Mouse (Mus musculus): Measurements from ENCODE around the gene Dph1. TPM values are rescaled to one million over a fixed set of nuclear protein-coding genes. Genes with fewer than 3 reads are reported as not detected.
A peak's percentile ranks its signal among the peaks of the same experiment; 100 is the strongest.

Dph1 gene
- polyA plus RNA-seq, 1 experiment from 2014 or later, result 17.2 TPM

- Histone ChIP-seq H3K4me1 (replicated peaks) (peaks cover 58% of the 10 kb centered on the region), H3K4me2 (no peak overlapping the region), H3K27me3 (no peaks in the 10 kb centered on the region), H3K9ac (no peak overlapping the region), H3K36me3 (peaks cover 24% of the 10 kb centered on the region), H3K9me3 (replicated peaks) (no peaks in the 10 kb centered on the region), H3K4me3 (no peak overlapping the region), H3K27ac (peak overlapping the region; percentile 56)
- ATAC-seq (replicated peaks; ENCODE audit: insufficient number of reproducible peaks, insufficient read depth, low FRiP score, low read depth), result no peak
- 59% methylated on average over 3 of the region's 3 CpGs for WGBS
Measured at GRCm38 (mm10) chr11:75141038-75141437, 50.0 kb downstream of the Dph1 start.

- H3K36me3 ChIP-seq, result peaks cover 24% of the 10 kb centered on the region
- 60% methylated on average over 5 of the region's 5 CpGs for WGBS
- no peak overlapping the region for H3K4me2 ChIP-seq
- H3K4me3 ChIP-seq, result no peak overlapping the region
- H3K9me3 ChIP-seq (replicated peaks), result no peaks in the 10 kb centered on the region
- H3K27me3 ChIP-seq, result no peaks in the 10 kb centered on the region
- H3K9ac ChIP-seq, result no peak overlapping the region
- ATAC-seq (replicated peaks; ENCODE audit: insufficient number of reproducible peaks, insufficient read depth, low FRiP score, low read depth), result 0 out of 2 replicates have a peak, but pooled peaks have one; percentile 1
- H3K4me1 ChIP-seq (replicated peaks), result peaks cover 55% of the 10 kb centered on the region
- peak overlapping the region; percentile 81 for H3K27ac ChIP-seq
Measured at GRCm38 (mm10) chr11:75140431-75140830, 50.6 kb downstream of the Dph1 start.

GRCm38 (mm10) chr11:75139122-75139963 is 51.7 kb downstream of the Dph1 start:
- peak; percentile 85 for ATAC-seq (replicated peaks; ENCODE audit: insufficient number of reproducible peaks, insufficient read depth, low FRiP score, low read depth)
- Histone ChIP-seq H3K9ac (no peak overlapping the region), H3K4me1 (replicated peaks) (peaks cover 60% of the 10 kb centered on the region), H3K27ac (peak overlapping the region; percentile 81), H3K27me3 (no peaks in the 10 kb centered on the region), H3K4me2 (0 out of 2 replicates have a peak overlapping the region, but pooled peaks have one; percentile 0), H3K4me3 (no peak overlapping the region), H3K36me3 (peaks cover 16% of the 10 kb centered on the region), H3K9me3 (replicated peaks) (no peaks in the 10 kb centered on the region)
- WGBS, result 22% methylated on average over 11 of the region's 11 CpGs

GRCm38 (mm10) chr11:75136666-75137398 is 54.2 kb downstream of the Dph1 start:
- Histone ChIP-seq H3K27ac (peak overlapping the region; percentile 53), H3K9me3 (replicated peaks) (no peaks in the 10 kb centered on the region), H3K36me3 (no peaks in the 10 kb centered on the region), H3K27me3 (no peaks in the 10 kb centered on the region), H3K9ac (no peak overlapping the region), H3K4me1 (replicated peaks) (peaks cover 73% of the 10 kb centered on the region), H3K4me3 (no peak overlapping the region), H3K4me2 (no peak overlapping the region)
- 35% methylated on average over 5 of the region's 5 CpGs for WGBS
- ATAC-seq (replicated peaks; ENCODE audit: insufficient number of reproducible peaks, insufficient read depth, low FRiP score, low read depth), result no peak

- H3K36me3 ChIP-seq, result no peaks in the 10 kb centered on the region
- H3K4me1 ChIP-seq (replicated peaks), result peaks cover 66% of the 10 kb centered on the region
- no peaks in the 10 kb centered on the region for H3K9me3 ChIP-seq (replicated peaks)
- no peak for ATAC-seq (replicated peaks; ENCODE audit: insufficient number of reproducible peaks, insufficient read depth, low FRiP score, low read depth)
- 85% methylated on average over 4 of the region's 4 CpGs for WGBS
- H3K27ac ChIP-seq, result peak overlapping the region; percentile 72; the same call in 1 of the 2 replicates
- no peaks in the 10 kb centered on the region for H3K27me3 ChIP-seq
- H3K4me2 ChIP-seq, result no peak overlapping the region
- no peak overlapping the region for H3K9ac ChIP-seq
- no peak overlapping the region for H3K4me3 ChIP-seq
Measured at GRCm38 (mm10) chr11:75135358-75135757, 55.7 kb downstream of the Dph1 start.

- 50% methylated on average over 5 of the region's 5 CpGs for WGBS
- H3K4me1 ChIP-seq (replicated peaks), result peaks cover 59% of the 10 kb centered on the region
- peak overlapping the region; percentile 72 for H3K27ac ChIP-seq
- H3K27me3 ChIP-seq, result no peaks in the 10 kb centered on the region
- no peaks in the 10 kb centered on the region for H3K36me3 ChIP-seq
- no peak overlapping the region for H3K9ac ChIP-seq
- H3K4me3 ChIP-seq, result no peak overlapping the region
- no peak overlapping the region for H3K4me2 ChIP-seq
- H3K9me3 ChIP-seq (replicated peaks), result no peaks in the 10 kb centered on the region
- no peak for ATAC-seq (replicated peaks; ENCODE audit: insufficient number of reproducible peaks, insufficient read depth, low FRiP score, low read depth)
Measured at GRCm38 (mm10) chr11:75134485-75135068, 56.5 kb downstream of the Dph1 start.

- Histone ChIP-seq H3K4me3 (no peak overlapping the region), H3K4me1 (replicated peaks) (peaks cover 52% of the 10 kb centered on the region), H3K27me3 (no peaks in the 10 kb centered on the region), H3K36me3 (no peaks in the 10 kb centered on the region), H3K4me2 (no peak overlapping the region), H3K9ac (no peak overlapping the region), H3K9me3 (replicated peaks) (no peaks in the 10 kb centered on the region), H3K27ac (peak overlapping the region; percentile 72)
- 5% methylated on average over 2 of the region's 2 CpGs for WGBS
- ATAC-seq (replicated peaks; ENCODE audit: insufficient number of reproducible peaks, insufficient read depth, low FRiP score, low read depth), result peak; percentile 80
Measured at GRCm38 (mm10) chr11:75133951-75134350, 57.1 kb downstream of the Dph1 start.

GRCm38 (mm10) chr11:75133391-75133790 is 57.6 kb downstream of the Dph1 start:
- H3K9me3 ChIP-seq (replicated peaks), result no peaks in the 10 kb centered on the region
- H3K9ac ChIP-seq, result no peak overlapping the region
- no peak for ATAC-seq (replicated peaks; ENCODE audit: insufficient number of reproducible peaks, insufficient read depth, low FRiP score, low read depth)
- H3K4me2 ChIP-seq, result no peak overlapping the region
- no peak overlapping the region for H3K4me3 ChIP-seq
- 82% methylated on average over 5 of the region's 5 CpGs for WGBS
- H3K36me3 ChIP-seq, result no peaks in the 10 kb centered on the region
- H3K27ac ChIP-seq, result peak overlapping the region; percentile 72
- no peaks in the 10 kb centered on the region for H3K27me3 ChIP-seq
- peaks cover 47% of the 10 kb centered on the region for H3K4me1 ChIP-seq (replicated peaks)

- WGBS, result 67% methylated on average over 5 of the region's 5 CpGs
- Histone ChIP-seq H3K36me3 (no peaks in the 10 kb centered on the region), H3K4me1 (replicated peaks) (peaks cover 36% of the 10 kb centered on the region), H3K9me3 (replicated peaks) (no peaks in the 10 kb centered on the region), H3K27me3 (no peaks in the 10 kb centered on the region), H3K4me3 (no peak overlapping the region), H3K27ac (0 out of 2 replicates have a peak overlapping the region, but pooled peaks have one; percentile 29), H3K9ac (no peak overlapping the region), H3K4me2 (no peak overlapping the region)
- ATAC-seq (replicated peaks; ENCODE audit: insufficient number of reproducible peaks, insufficient read depth, low FRiP score, low read depth), result peak; percentile 50; the same call in 1 of the 2 replicates
Measured at GRCm38 (mm10) chr11:75132278-75132677, 58.8 kb downstream of the Dph1 start.

GRCm38 (mm10) chr11:75131300-75131699 is 59.7 kb downstream of the Dph1 start:
- Histone ChIP-seq H3K27me3 (no peaks in the 10 kb centered on the region), H3K9me3 (replicated peaks) (no peaks in the 10 kb centered on the region), H3K4me1 (replicated peaks) (peaks cover 28% of the 10 kb centered on the region), H3K27ac (no peak overlapping the region), H3K4me3 (no peak overlapping the region), H3K4me2 (no peak overlapping the region), H3K9ac (no peak overlapping the region), H3K36me3 (no peaks in the 10 kb centered on the region)
- ATAC-seq (replicated peaks; ENCODE audit: insufficient number of reproducible peaks, insufficient read depth, low FRiP score, low read depth), result no peak
- WGBS, result 84% methylated on average over 4 of the region's 4 CpGs

- Histone ChIP-seq H3K9me3 (replicated peaks) (no peaks in the 10 kb centered on the region), H3K27me3 (no peaks in the 10 kb centered on the region), H3K4me2 (no peak overlapping the region), H3K4me3 (no peak overlapping the region), H3K9ac (no peak overlapping the region), H3K4me1 (replicated peaks) (peaks cover 17% of the 10 kb centered on the region), H3K27ac (no peak overlapping the region), H3K36me3 (no peaks in the 10 kb centered on the region)
- WGBS, result 95% methylated on average over 6 of the region's 6 CpGs
- ATAC-seq (replicated peaks; ENCODE audit: insufficient number of reproducible peaks, insufficient read depth, low FRiP score, low read depth), result no peak
Measured at GRCm38 (mm10) chr11:75129481-75129880, 61.6 kb downstream of the Dph1 start.

All from heart, embryonic 15.5 days (tissue).